Mouse (Mus musculus) MEL (cell line): ENCODE results near the gene Sh3gl2. TPM values are rescaled to one million over a fixed set of nuclear protein-coding genes. Genes with fewer than 3 reads are reported as not detected.

ENCODE experiments used
- DNase-seq: peaks from one replicate; pipeline ENCODE4 v3.0.0; 2011; ENCODE audit warnings: low read depth, low spot score
- H3K27ac ChIP-seq: 2 replicates; pipeline ENCODE4 v1.5.1; 2012; ENCODE audit warnings: low read depth, mild to moderate bottlenecking, control low read depth, low read length, moderate library complexity; ENCODE audit not compliant: control insufficient read depth
- H3K27me3 ChIP-seq, 2 experiments: fragments of 150-350 bp in 1 of 2; sonication (generic) in 1 of 2; 2 replicates each; pipeline ENCODE4 v1.6.1; 2012; ENCODE audit warnings: low read length in 2 of 2, mild to moderate bottlenecking in 2 of 2, improper control_type of control experiment in 1 of 2, moderate library complexity in 1 of 2; ENCODE audit not compliant: insufficient read depth in 2 of 2, control insufficient read depth in 1 of 2
- H3K36me3 ChIP-seq, 2 experiments: 2 replicates each; pipeline ENCODE4 v1.6.1; 2012 to 2014; ENCODE audit warnings: low read length in 2 of 2, improper control_type of control experiment in 1 of 2, inconsistent platforms in 1 of 2, mild to moderate bottlenecking in 1 of 2; ENCODE audit not compliant: insufficient read depth in 2 of 2, control insufficient read depth in 1 of 2
- H3K4me1 ChIP-seq, 2 experiments: fragments of 150-350 bp in 1 of 2; sonication (generic) in 1 of 2; 2 replicates each; pipeline ENCODE4 v1.6.1; 2012; ENCODE audit warnings: low read length in 2 of 2, improper control_type of control experiment in 1 of 2, mild to moderate bottlenecking in 1 of 2; ENCODE audit not compliant: insufficient read depth in 2 of 2, control insufficient read depth in 1 of 2
- H3K4me3 ChIP-seq, 2 experiments: fragments of 150-350 bp in 1 of 2; sonication (generic) in 1 of 2; 2 replicates each; pipeline ENCODE4 v1.5.1; 2012; ENCODE audit warnings: low read depth in 2 of 2, low read length in 2 of 2, mild to moderate bottlenecking in 2 of 2, moderate library complexity in 2 of 2, control low read depth in 1 of 2, improper control_type of control experiment in 1 of 2; ENCODE audit not compliant: control insufficient read depth in 1 of 2, insufficient read depth in 1 of 2
- H3K79me2 ChIP-seq: 2 replicates; pipeline ENCODE4 v1.6.1; 2012; ENCODE audit warnings: mild to moderate bottlenecking, low read length, moderate library complexity; ENCODE audit not compliant: control insufficient read depth, poor library complexity, insufficient read depth
- H3K9ac ChIP-seq: 2 replicates; pipeline ENCODE4 v1.6.1; 2012; ENCODE audit warnings: low read depth, mild to moderate bottlenecking, control low read depth, low read length, moderate library complexity; ENCODE audit not compliant: control insufficient read depth, poor library complexity, severe bottlenecking
- H3K9me3 ChIP-seq: fragments of 150-350 bp; sonication (generic); replicated peaks from 2 replicates; pipeline ENCODE4 v1.6.1; 2012; ENCODE audit warnings: mild to moderate bottlenecking, low read length, improper control_type of control experiment, moderate library complexity; ENCODE audit not compliant: insufficient read depth
- BHLHE40 ChIP-seq: IDR thresholded peaks from 2 replicates; pipeline ENCODE4 v1.6.1; 2012; ENCODE audit warnings: low read depth, mild to moderate bottlenecking, inconsistent platforms, low read length, improper control_type of control experiment, borderline replicate concordance
- CHD1 ChIP-seq: IDR thresholded peaks from 2 replicates; pipeline ENCODE4 v1.6.1; 2012; ENCODE audit warnings: low read depth, mild to moderate bottlenecking, inconsistent platforms, low read length, improper control_type of control experiment
- E2F4 ChIP-seq: IDR thresholded peaks from 2 replicates; pipeline ENCODE4 v1.6.1; 2011; ENCODE audit warnings: low read depth, low read length, improper control_type of control experiment, borderline replicate concordance
- EP300 ChIP-seq, 2 experiments: IDR thresholded peaks; 2 replicates each; pipeline ENCODE4 v1.6.1; 2011; ENCODE audit warnings: improper control_type of control experiment in 2 of 2, low read length in 2 of 2, low read depth in 1 of 2, mild to moderate bottlenecking in 1 of 2
- JUND ChIP-seq: IDR thresholded peaks from 2 replicates; pipeline ENCODE4 v1.6.1; 2011; ENCODE audit warnings: low read depth, mild to moderate bottlenecking, improper control_type of control experiment, low read length
- KAT2A ChIP-seq: conservative IDR thresholded peaks from 2 replicates; pipeline ENCODE4 v1.6.1; 2012; ENCODE audit warnings: low read depth, low read length, improper control_type of control experiment, inconsistent platforms
- MAX ChIP-seq: IDR thresholded peaks from 2 replicates; pipeline ENCODE4 v1.6.1; 2011; ENCODE audit warnings: low read length, improper control_type of control experiment
- MYB ChIP-seq: IDR thresholded peaks from 2 replicates; pipeline ENCODE4 v1.6.1; 2011; ENCODE audit warnings: mild to moderate bottlenecking, low read depth, low read length, improper control_type of control experiment
- NELFE ChIP-seq: IDR thresholded peaks from 2 replicates; pipeline ENCODE4 v1.6.1; 2011; ENCODE audit warnings: low read depth, low read length, improper control_type of control experiment
- SIN3A ChIP-seq: IDR thresholded peaks from 2 replicates; pipeline ENCODE4 v1.6.1; 2012; ENCODE audit warnings: low read length, improper control_type of control experiment, inconsistent platforms
- SMC3 ChIP-seq: IDR thresholded peaks from 2 replicates; pipeline ENCODE4 v1.6.1; 2011; ENCODE audit warnings: low read depth, low read length, improper control_type of control experiment
- TAL1 ChIP-seq: IDR thresholded peaks from 2 replicates; pipeline ENCODE4 v1.6.1; 2012; ENCODE audit warnings: mild to moderate bottlenecking, inconsistent platforms, low read length, moderate library complexity, mixed read lengths
- TBP ChIP-seq: IDR thresholded peaks from 2 replicates; pipeline ENCODE4 v1.8.0; 2011; ENCODE audit warnings: low read depth, low read length, improper control_type of control experiment
- USF1 ChIP-seq: IDR thresholded peaks from 2 replicates; pipeline ENCODE4 v1.6.1; 2014; ENCODE audit warnings: low read depth, mild to moderate bottlenecking, inconsistent platforms, low read length, improper control_type of control experiment, moderate library complexity
- USF2 ChIP-seq, 2 experiments: IDR thresholded peaks; 2 replicates each; pipeline ENCODE4 v1.6.1; 2011 to 2012; ENCODE audit warnings: improper control_type of control experiment in 2 of 2, low read length in 2 of 2, borderline replicate concordance in 1 of 2, inconsistent platforms in 1 of 2, low read depth in 1 of 2, mild to moderate bottlenecking in 1 of 2; ENCODE audit not compliant: insufficient read depth in 1 of 2
- ZNF384 ChIP-seq: IDR thresholded peaks from 2 replicates; pipeline ENCODE4 v1.6.1; 2012; ENCODE audit warnings: low read depth, mild to moderate bottlenecking, inconsistent platforms, low read length, improper control_type of control experiment
- polyA plus RNA-seq, 2 experiments: library from polyadenylated mRNA; stranded (reverse) in 1 of 2; unstranded in 1 of 2; fragments of >175 nt in 1 of 2; fragments of >200 nt in 1 of 2; gene quantifications; 2 replicates each; pipeline versions ENCODE4 v1.2.1 to v1.2.4; 2012; ENCODE audit warnings: low replicate concordance in 2 of 2, low read depth in 1 of 2; ENCODE audit not compliant: insufficient read length in 2 of 2, insufficient read depth in 1 of 2, missing spikeins in 1 of 2
- total RNA-seq: library from RNA; depleted of rRNA; stranded (reverse); fragments of 300-350 nt; gene quantifications from 2 replicates; pipeline ENCODE4 v1.2.3, GENCODE M21; 2012

The Sh3gl2 gene
- total and polyA plus RNA-seq, 3 experiments: not detected

DNA sequence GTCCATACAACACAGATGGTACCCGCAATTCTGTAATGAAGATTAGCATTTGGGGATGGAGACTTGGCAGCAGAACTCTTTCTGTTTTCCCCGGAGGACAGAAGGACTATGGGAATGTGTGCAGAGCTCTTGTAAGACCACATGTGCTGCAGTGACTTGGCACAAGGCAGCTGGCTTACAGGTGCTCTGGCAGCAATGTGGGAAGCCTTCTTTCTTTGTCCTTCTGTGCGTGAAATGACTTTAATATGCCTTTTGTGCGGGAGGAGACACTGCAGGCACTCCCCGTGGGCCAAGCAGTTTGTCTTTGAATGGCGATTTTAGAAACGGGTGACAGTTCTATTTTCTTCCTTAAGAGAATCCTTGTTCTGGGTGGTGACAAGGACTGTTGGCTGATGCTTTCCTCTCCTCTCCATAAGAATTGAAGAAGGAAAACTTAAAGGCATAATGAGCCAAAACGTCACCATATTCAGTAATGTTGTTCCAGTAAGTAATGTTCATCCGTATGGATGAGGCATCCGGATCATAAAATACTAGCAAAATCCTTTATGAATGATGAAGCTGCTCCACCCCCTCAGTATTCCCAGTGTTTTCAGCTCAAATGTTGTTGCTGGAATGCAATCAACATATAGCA is 281.5 kb downstream of the Sh3gl2 start:
- H3K36me3 ChIP-seq: no peaks in the 10 kb centered on the region
- no peaks in the 10 kb centered on the region for H3K9me3 ChIP-seq
- no peaks in the 10 kb centered on the region for H3K4me1 ChIP-seq
- H3K27me3 ChIP-seq: no peaks in the 10 kb centered on the region
- H3K9ac ChIP-seq: no peak overlapping the region
- no peak overlapping the region for H3K27ac ChIP-seq
- DNase-seq: no peak
- TF ChIP-seq EP300 (IDR thresholded peaks at IDR 0.05; ENCODE audit: low read depth in 1 of 2, low read length in 2 of 2) (no peak), MYB (no peak), SMC3 (no peak), KAT2A (no peak), SIN3A (no peak), USF1 (no peak), USF2 (IDR thresholded peaks at IDR 0.05; ENCODE audit: borderline replicate concordance in 1 of 2, insufficient read depth in 1 of 2, low read depth in 1 of 2, low read length in 2 of 2) (no peak)
- H3K79me2 ChIP-seq: no peaks in the 10 kb centered on the region
- no peak overlapping the region for H3K4me3 ChIP-seq

GRCm38 (mm10) chr4:85505718-85506117 is 300.8 kb downstream of the Sh3gl2 start:
- no peaks in the 10 kb centered on the region for H3K9me3 ChIP-seq
- no peak for TF ChIP-seq ZNF384
- no peak for TF ChIP-seq TAL1
- no peak for TF ChIP-seq NELFE
- TF ChIP-seq USF1: no peak
- no peak for TF ChIP-seq CHD1
- no peak for TF ChIP-seq TBP
- TF ChIP-seq JUND: no peak
- TF ChIP-seq SMC3: no peak
- no peak for TF ChIP-seq BHLHE40
- no peak for TF ChIP-seq USF2 (IDR thresholded peaks at IDR 0.05; ENCODE audit: borderline replicate concordance in 1 of 2, insufficient read depth in 1 of 2, low read depth in 1 of 2, low read length in 2 of 2)
- no peak for TF ChIP-seq E2F4
- TF ChIP-seq MAX: no peak
- TF ChIP-seq, all 39 proteins: peak for 0
- no peaks in the 10 kb centered on the region for H3K4me1 ChIP-seq
- H3K27me3 ChIP-seq: no peaks in the 10 kb centered on the region
- no peak for DNase-seq
- no peaks in the 10 kb centered on the region for H3K79me2 ChIP-seq
- H3K9ac ChIP-seq: no peak overlapping the region
- H3K36me3 ChIP-seq: no peaks in the 10 kb centered on the region
- no peak overlapping the region for H3K4me3 ChIP-seq
- no peak overlapping the region for H3K27ac ChIP-seq
